Mouse (Mus musculus) midbrain, postnatal 0 days (tissue): Measurements from ENCODE around the gene Cracr2a. TPM values are rescaled to one million over a fixed set of nuclear protein-coding genes. Genes with fewer than 3 reads are reported as not detected.

Experiments
- ATAC-seq: fragments of 200-750 bp; cut with Nextera tagmentation; 2 replicates; pipeline ENCODE4 v1.8.0; 2017; ENCODE audit warnings: moderate number of reproducible peaks, mild to moderate bottlenecking, moderate TSS enrichment, moderate library complexity; ENCODE audit not compliant: low FRiP score
- DNase-seq: peaks from one replicate; pipeline ENCODE4 v3.0.0-alpha.2; 2015; ENCODE audit warnings: low spot score
- H3K27ac ChIP-seq: fragments of 300-500 bp; sonication (generic); 2 replicates; pipeline ENCODE4 v1.5.1; 2014; ENCODE audit warnings: low read depth, mild to moderate bottlenecking, low read length, mixed read lengths
- H3K27me3 ChIP-seq: fragments of 300-500 bp; sonication (generic); 2 replicates; pipeline ENCODE4 v1.6.1; 2014; ENCODE audit warnings: low read length, control low read depth, mixed read lengths; ENCODE audit not compliant: insufficient read depth
- H3K36me3 ChIP-seq: fragments of 300-500 bp; sonication (generic); 2 replicates; pipeline ENCODE4 v1.6.1; 2014; ENCODE audit warnings: low read length, control low read depth, mixed read lengths; ENCODE audit not compliant: insufficient read depth
- H3K4me1 ChIP-seq: fragments of 300-500 bp; sonication (generic); 2 replicates; pipeline ENCODE4 v1.6.1; 2014; ENCODE audit warnings: mild to moderate bottlenecking, control low read depth, antibody characterized with exemption, low read length, mixed read lengths; ENCODE audit not compliant: insufficient read depth
- H3K4me2 ChIP-seq: fragments of 300-500 bp; sonication (generic); 2 replicates; pipeline ENCODE4 v1.6.1; 2014; ENCODE audit warnings: low read depth, mild to moderate bottlenecking, low read length, mixed read lengths; ENCODE audit not compliant: poor library complexity, severe bottlenecking
- H3K4me3 ChIP-seq: fragments of 300-500 bp; sonication (generic); 2 replicates; pipeline ENCODE4 v1.5.1; 2014; ENCODE audit warnings: low read depth, mild to moderate bottlenecking, low read length, moderate library complexity
- H3K9ac ChIP-seq: fragments of 300-500 bp; sonication (generic); replicated peaks from 2 replicates; pipeline ENCODE4 v1.6.1; 2014; ENCODE audit warnings: mild to moderate bottlenecking, low read length, moderate library complexity, mixed read lengths; ENCODE audit not compliant: poor library complexity, severe bottlenecking
- H3K9me3 ChIP-seq: fragments of 300-500 bp; sonication (generic); 2 replicates; pipeline ENCODE4 v1.6.1; 2016; ENCODE audit warnings: low read length, control low read depth
- CTCF ChIP-seq: IDR thresholded peaks from 2 replicates; pipeline ENCODE4 v1.5.1; 2016; ENCODE audit warnings: antibody characterized with exemption, mild to moderate bottlenecking
- WGBS: fragments of 180-500 bp; shearing (Covaris S2); extraction: QIAGEN DNeasy Blood & Tissue Kit; methylation state at CpG from one replicate; pipeline ENCODE4 v1.1.7; 2014; 5-methylcytosine and 5-hydroxymethylcytosine counted together
- polyA plus RNA-seq: library from polyadenylated mRNA; unstranded; fragments of >200 nt; fragmentation: Nextera tagmentation; extraction: Ambion mirVana; gene quantifications from 2 replicates; pipeline ENCODE4 v1.2.1, GENCODE M21; 2015
- total RNA-seq: library from RNA; depleted of rRNA; stranded (reverse); fragments of >200 nt; gene quantifications from 2 replicates; pipeline ENCODE4 v1.2.3, GENCODE M21; 2014

Cracr2a gene
- total and polyA plus RNA-seq, 2 experiments from 2014 or later = 0.44 to 0.47 TPM

DNA sequence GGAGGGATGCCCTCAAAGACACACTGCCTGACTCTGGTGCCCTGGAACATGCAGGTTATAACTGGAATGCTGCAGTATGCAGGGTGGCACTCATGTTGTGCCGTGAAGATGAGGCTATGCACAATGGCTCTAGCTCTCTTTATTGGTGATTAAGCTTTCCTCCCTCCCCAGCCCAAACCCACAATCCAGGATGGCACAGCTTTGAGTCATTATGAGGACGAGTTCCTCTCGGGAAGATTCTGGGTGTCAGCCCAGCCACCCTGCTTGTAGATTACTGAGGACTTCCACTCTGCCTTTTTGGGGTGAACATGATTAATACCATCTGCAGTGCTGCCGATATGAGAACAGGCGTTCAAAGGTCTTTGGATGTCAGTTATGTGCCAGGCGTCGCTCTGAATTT, 132.5 kb downstream of the Cracr2a start:
- H3K27ac ChIP-seq = no peak overlapping the region
- peaks cover 9% of the 10 kb centered on the region for H3K36me3 ChIP-seq
- DNase-seq = no peak
- H3K9me3 ChIP-seq = no peaks in the 10 kb centered on the region
- no peak for ATAC-seq
- no peaks in the 10 kb centered on the region for H3K27me3 ChIP-seq
- 95% methylated on average over 7 of the region's 7 CpGs for WGBS
- no peak overlapping the region for H3K4me3 ChIP-seq
- H3K4me2 ChIP-seq = no peak overlapping the region
- no peak for TF ChIP-seq CTCF
- H3K4me1 ChIP-seq = no peaks in the 10 kb centered on the region
- H3K9ac ChIP-seq = no peak overlapping the region

DNA sequence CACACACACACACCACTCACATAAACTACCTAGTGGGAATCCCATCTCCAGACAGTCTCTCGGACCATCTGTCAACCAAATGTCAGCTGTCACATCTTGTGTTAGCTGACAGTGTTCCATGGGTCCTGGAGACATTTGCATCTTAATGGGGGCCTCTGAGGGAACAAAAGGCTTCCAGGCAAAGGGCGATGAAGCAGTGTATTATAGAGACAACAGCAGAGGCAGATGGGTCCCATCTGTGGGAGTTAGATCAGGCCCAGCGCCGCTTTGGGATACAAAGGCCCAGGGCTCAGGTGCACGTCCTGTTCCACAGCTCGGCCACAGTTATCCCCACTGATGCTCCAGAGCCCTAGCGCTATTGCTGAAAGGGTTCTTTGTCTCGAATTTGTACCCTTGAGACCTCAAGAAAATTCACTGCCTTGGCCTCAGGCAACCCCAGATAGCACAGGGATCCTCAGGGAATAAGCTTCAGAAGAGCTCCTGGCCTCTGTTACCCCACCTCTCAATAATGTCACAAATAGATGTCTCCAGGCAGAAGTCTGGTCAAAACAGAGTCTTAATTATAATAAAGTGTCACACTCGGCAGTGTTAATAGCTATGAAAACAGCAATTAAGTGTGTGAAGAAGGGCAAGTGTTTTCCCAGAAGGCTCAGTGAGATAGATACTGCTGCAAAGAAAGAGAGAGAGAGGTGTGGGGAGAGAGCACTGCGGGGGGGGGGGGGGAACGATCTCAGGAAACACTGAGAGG, 140.1 kb downstream of the Cracr2a start:
- no peak for TF ChIP-seq CTCF
- ATAC-seq = peak; percentile 68
- 18% methylated on average over 9 of the region's 11 CpGs for WGBS
- H3K9ac ChIP-seq = no peak overlapping the region
- no peaks in the 10 kb centered on the region for H3K4me1 ChIP-seq
- no peak overlapping the region for H3K4me3 ChIP-seq
- H3K36me3 ChIP-seq = peaks cover 7% of the 10 kb centered on the region
- H3K27ac ChIP-seq = no peak overlapping the region
- H3K9me3 ChIP-seq = no peaks in the 10 kb centered on the region
- H3K4me2 ChIP-seq = no peak overlapping the region
- peak; percentile 91 for DNase-seq
- H3K27me3 ChIP-seq = no peaks in the 10 kb centered on the region

DNA sequence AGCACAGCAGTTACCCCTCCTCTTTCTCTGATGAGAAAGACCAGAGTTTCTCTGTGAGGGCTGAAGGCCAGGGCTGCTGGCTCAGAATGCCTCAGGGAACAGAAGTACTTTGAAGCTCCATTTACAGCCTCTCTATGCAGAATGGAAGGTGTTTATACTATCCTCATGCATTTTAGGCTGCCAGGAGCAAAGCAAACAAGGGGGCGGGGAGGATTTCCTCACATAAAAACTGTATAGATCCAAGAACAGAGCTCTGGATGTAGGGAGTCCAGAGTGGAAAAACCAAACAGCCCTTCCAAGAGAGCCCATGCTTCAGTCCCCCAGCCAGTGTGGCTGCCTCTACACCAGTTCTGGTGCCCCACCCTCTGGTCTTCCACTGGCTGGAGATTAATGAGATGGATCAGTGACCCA, 147.1 kb downstream of the Cracr2a start:
- no peak for ATAC-seq

DNA sequence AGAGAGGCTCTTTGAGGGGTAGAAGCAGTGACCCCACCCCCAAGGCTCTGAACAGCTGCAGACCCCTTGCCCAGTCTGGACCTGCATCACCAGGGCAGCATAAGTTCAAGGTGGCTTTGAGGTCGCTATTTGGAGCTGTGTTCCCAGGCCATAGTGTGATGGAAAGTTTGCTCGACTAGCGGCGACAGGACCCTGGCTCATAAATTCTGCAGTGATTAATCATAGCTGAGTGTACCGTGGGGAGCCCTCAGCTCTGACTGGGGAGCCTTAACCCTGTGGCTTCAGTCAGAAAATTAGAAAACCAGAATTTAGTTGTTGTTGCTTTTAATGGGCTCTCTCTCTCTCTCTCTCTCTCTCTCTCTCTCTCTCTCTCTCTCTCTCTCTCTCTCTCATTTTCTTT, 153.8 kb downstream of the Cracr2a start:
- H3K27ac ChIP-seq = no peak overlapping the region
- H3K4me2 ChIP-seq = no peak overlapping the region
- no peak overlapping the region for H3K9ac ChIP-seq
- H3K9me3 ChIP-seq = no peaks in the 10 kb centered on the region
- no peak for TF ChIP-seq CTCF
- no peaks in the 10 kb centered on the region for H3K27me3 ChIP-seq
- no peak overlapping the region for H3K4me3 ChIP-seq
- peaks cover 9% of the 10 kb centered on the region; the same call in 1 of the 2 replicates for H3K4me1 ChIP-seq
- no peaks in the 10 kb centered on the region for H3K36me3 ChIP-seq
- no peak for DNase-seq
- no peak for ATAC-seq
- WGBS = 77% methylated on average over 5 of the region's 5 CpGs

More for the DNA sequence above, 147.1 kb downstream of the Cracr2a start:
- no peak overlapping the region for H3K27ac ChIP-seq
- H3K36me3 ChIP-seq = no peaks in the 10 kb centered on the region
- H3K27me3 ChIP-seq = no peaks in the 10 kb centered on the region
- H3K4me2 ChIP-seq = no peak overlapping the region
- no peaks in the 10 kb centered on the region for H3K9me3 ChIP-seq
- DNase-seq = no peak
- no peak overlapping the region for H3K4me3 ChIP-seq
- no peak overlapping the region for H3K9ac ChIP-seq
- no peaks in the 10 kb centered on the region for H3K4me1 ChIP-seq
- 50% methylated on average over 1 of the region's 1 CpGs for WGBS
- TF ChIP-seq CTCF = no peak

DNA sequence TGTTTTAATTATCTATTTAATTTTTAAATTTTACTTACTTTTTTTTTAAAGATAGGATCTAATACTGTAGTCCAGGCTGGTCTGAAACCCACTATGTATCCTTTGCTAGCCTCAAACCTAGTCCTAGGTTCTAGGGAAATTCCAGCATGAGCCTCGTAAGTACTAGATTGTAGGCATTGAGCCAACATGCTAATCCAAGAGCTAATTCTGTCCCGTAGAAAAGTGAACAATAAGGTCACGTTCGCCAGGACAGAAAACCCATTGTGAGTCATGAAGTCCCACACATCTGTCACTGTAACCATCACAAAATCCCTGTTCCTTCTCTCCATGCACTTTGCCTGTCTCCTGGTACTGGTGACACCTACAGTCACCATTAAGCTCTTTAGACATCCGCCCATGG, 154.3 kb downstream of the Cracr2a start:
- Histone ChIP-seq H3K27ac (no peak overlapping the region), H3K4me1 (peaks cover 10% of the 10 kb centered on the region; the same call in 1 of the 2 replicates), H3K9ac (no peak overlapping the region), H3K4me3 (no peak overlapping the region), H3K36me3 (no peaks in the 10 kb centered on the region), H3K4me2 (no peak overlapping the region), H3K9me3 (no peaks in the 10 kb centered on the region), H3K27me3 (no peaks in the 10 kb centered on the region)
- WGBS = 60% methylated on average over 5 of the region's 5 CpGs
- DNase-seq (no peak), ATAC-seq (no peak)
- no peak for TF ChIP-seq CTCF
